Mouse (Mus musculus) forebrain, embryonic 13.5 days (tissue): Measurements from ENCODE around the gene Olfr1450. TPM values are rescaled to one million over a fixed set of nuclear protein-coding genes. Genes with fewer than 3 reads are reported as not detected.
"Not testable (repeated sequence)": the region's sequence is repeated elsewhere in the genome, so short reads cannot be mapped to it uniquely, and the experiment has no call there.

Source experiments
- ATAC-seq: fragments of 200-750 bp; cut with Nextera tagmentation; 2 replicates; pipeline ENCODE4 v1.8.0; 2017
- H3K27ac ChIP-seq: fragments of 300-500 bp; sonication (generic); 2 replicates; pipeline ENCODE4 v1.5.1; 2015; ENCODE audit warnings: inconsistent platforms, mild to moderate bottlenecking, moderate library complexity
- H3K27me3 ChIP-seq: fragments of 300-500 bp; sonication (generic); 2 replicates; pipeline ENCODE4 v1.6.1; 2015; ENCODE audit warnings: mild to moderate bottlenecking, inconsistent platforms
- H3K36me3 ChIP-seq: fragments of 300-500 bp; sonication (generic); 2 replicates; pipeline ENCODE4 v1.6.1; 2015; ENCODE audit warnings: mild to moderate bottlenecking, inconsistent platforms; ENCODE audit not compliant: poor library complexity, severe bottlenecking
- H3K4me1 ChIP-seq: fragments of 300-500 bp; sonication (generic); 2 replicates; pipeline ENCODE4 v1.6.1; 2015; ENCODE audit warnings: inconsistent platforms
- H3K4me2 ChIP-seq: fragments of 300-500 bp; sonication (generic); 2 replicates; pipeline ENCODE4 v1.6.1; 2015; ENCODE audit warnings: inconsistent platforms, mild to moderate bottlenecking, moderate library complexity
- H3K4me3 ChIP-seq: fragments of 300-500 bp; sonication (generic); 2 replicates; pipeline ENCODE4 v1.5.1; 2015; ENCODE audit warnings: mild to moderate bottlenecking, inconsistent platforms
- H3K9ac ChIP-seq: fragments of 300-500 bp; sonication (generic); 2 replicates; pipeline ENCODE4 v1.6.1; 2015; ENCODE audit warnings: mild to moderate bottlenecking, inconsistent platforms
- H3K9me3 ChIP-seq: fragments of 300-500 bp; sonication (generic); replicated peaks from 2 replicates; pipeline ENCODE4 v1.6.1; 2016; ENCODE audit warnings: inconsistent platforms
- WGBS: fragments of 180-500 bp; shearing (Covaris S2); methylation state at CpG from one replicate; pipeline ENCODE4 v1.1.7; 2015; 5-methylcytosine and 5-hydroxymethylcytosine counted together
- polyA plus RNA-seq: library from polyadenylated mRNA; unstranded; fragments of >200 nt; fragmentation: Nextera tagmentation; extraction: Ambion mirVana; gene quantifications from 2 replicates; pipeline ENCODE4 v1.2.1, GENCODE M21; 2015

The Olfr1450 gene
- not detected in 2 replicates for polyA plus RNA-seq

- no peaks in the 10 kb centered on the region for H3K36me3 ChIP-seq
- no peak within 1 kb of the TSS for H3K4me2 ChIP-seq
- H3K4me1 ChIP-seq, result no peaks in the 10 kb centered on the region
- H3K4me3 ChIP-seq, result no peak within 1 kb of the TSS
- H3K27ac ChIP-seq, result no peak within 1 kb of the TSS
- WGBS, result 95% methylated on average over 1 of the region's 1 CpGs
- H3K9ac ChIP-seq, result no peak within 1 kb of the TSS
- H3K9me3 ChIP-seq, result peaks cover 19% of the 10 kb centered on the region; the same call in 1 of the 2 replicates
- H3K27me3 ChIP-seq, result no peaks in the 10 kb centered on the region
- ATAC-seq, result no peak
These were observed at the start of gene Olfr1450 for GRCm38 (mm10) chr19:12949958-12950357. TSS of gene Olfr1450 (plus strand) at chr19:12950258.

GRCm38 (mm10) chr19:12903643-12904042, 46.4 kb upstream of the Olfr1450 start, which contains the start of gene Olfr1447:
TSS of gene Olfr1447 (minus strand) at chr19:12903743.
- H3K27me3 ChIP-seq, result no peaks in the 10 kb centered on the region
- no peak within 1 kb of the TSS for H3K9ac ChIP-seq
- H3K36me3 ChIP-seq, result no peaks in the 10 kb centered on the region
- no peak for ATAC-seq
- no peak within 1 kb of the TSS for H3K4me2 ChIP-seq
- H3K27ac ChIP-seq, result no peak within 1 kb of the TSS
- H3K4me3 ChIP-seq, result no peak within 1 kb of the TSS
- H3K9me3 ChIP-seq, result no peaks in the 10 kb centered on the region
- 92% methylated on average over 1 of the region's 1 CpGs for WGBS
- H3K4me1 ChIP-seq, result no peaks in the 10 kb centered on the region

GRCm38 (mm10) chr19:12924319-12924718, 25.7 kb upstream of the Olfr1450 start, which contains the start of gene Olfr1448:
TSS of gene Olfr1448 (minus strand) at chr19:12924419.
- no peaks in the 10 kb centered on the region for H3K36me3 ChIP-seq
- H3K4me3 ChIP-seq, result no peak within 1 kb of the TSS
- ATAC-seq, result no peak
- no peaks in the 10 kb centered on the region for H3K27me3 ChIP-seq
- H3K27ac ChIP-seq, result no peak within 1 kb of the TSS
- peaks cover 2% of the 10 kb centered on the region for H3K9me3 ChIP-seq
- no peaks in the 10 kb centered on the region for H3K4me1 ChIP-seq
- WGBS, result 80% methylated on average over 1 of the region's 1 CpGs
- no peak within 1 kb of the TSS for H3K4me2 ChIP-seq
- no peak within 1 kb of the TSS for H3K9ac ChIP-seq

GRCm38 (mm10) chr19:12930540-12930939, 19.5 kb upstream of the Olfr1450 start, which contains the start of gene Olfr1449:
TSS of gene Olfr1449 (plus strand) at chr19:12930840.
- ATAC-seq, result no peak
- Histone ChIP-seq H3K4me1 (no peaks in the 10 kb centered on the region), H3K4me3 (no peak within 1 kb of the TSS), H3K9me3 (peaks cover 8% of the 10 kb centered on the region), H3K36me3 (no peaks in the 10 kb centered on the region), H3K4me2 (no peak within 1 kb of the TSS), H3K27ac (no peak within 1 kb of the TSS), H3K27me3 (no peaks in the 10 kb centered on the region), H3K9ac (no peak within 1 kb of the TSS)

- not testable (repeated sequence) for H3K4me2 ChIP-seq, H3K27me3 ChIP-seq, H3K36me3 ChIP-seq, H3K9ac ChIP-seq, H3K4me1 ChIP-seq, H3K4me3 ChIP-seq, H3K27ac ChIP-seq, ATAC-seq
- peaks cover 40% of the 10 kb centered on the region for H3K9me3 ChIP-seq
- 81% methylated on average over 5 of the region's 5 CpGs for WGBS
These were observed 20.0 kb downstream of the Olfr1450 start for GRCm38 (mm10) chr19:12970082-12970481.

- H3K4me1 ChIP-seq, H3K9ac ChIP-seq, H3K4me3 ChIP-seq, H3K27ac ChIP-seq, H3K36me3 ChIP-seq, H3K4me2 ChIP-seq, H3K27me3 ChIP-seq, ATAC-seq: not testable (repeated sequence)
- WGBS, result 93% methylated on average over 4 of the region's 4 CpGs
- H3K9me3 ChIP-seq, result peaks cover 30% of the 10 kb centered on the region
These were observed 42.3 kb downstream of the Olfr1450 start for GRCm38 (mm10) chr19:12992316-12992715.

- 69% methylated on average over 2 of the region's 2 CpGs for WGBS
- Histone ChIP-seq H3K27ac (no peak within 1 kb of the TSS), H3K9me3 (peaks cover 31% of the 10 kb centered on the region), H3K4me3 (no peak within 1 kb of the TSS), H3K36me3 (no peaks in the 10 kb centered on the region), H3K4me1 (no peaks in the 10 kb centered on the region), H3K27me3 (no peaks in the 10 kb centered on the region), H3K9ac (no peak within 1 kb of the TSS), H3K4me2 (no peak within 1 kb of the TSS)
- no peak for ATAC-seq
These were observed 44.7 kb downstream of the Olfr1450 start, which contains the start of gene Olfr1451 for GRCm38 (mm10) chr19:12994714-12995113. TSS of gene Olfr1451 (plus strand) at chr19:12995014.

Other genes starting within 250 kb of the Olfr1450 start
- gene Cntf, start 184.6 kb upstream of the Olfr1450 start, polyA plus RNA-seq, result 1.9 and 2.3 TPM in 2 replicates
- gene Zfp91, start 154.1 kb upstream of the Olfr1450 start, polyA plus RNA-seq, result 16.3 and 16.8 TPM in 2 replicates
- gene Lpxn, start 154.1 kb upstream of the Olfr1450 start, polyA plus RNA-seq, result 0.74 and 0.94 TPM in 2 replicates
- gene Gm5244, start 103.6 kb upstream of the Olfr1450 start, polyA plus RNA-seq, result not detected in 2 replicates
- gene Olfr1444, start 93.0 kb upstream of the Olfr1450 start, polyA plus RNA-seq, result not detected in 2 replicates
- gene Olfr1445, start 66.4 kb upstream of the Olfr1450 start, polyA plus RNA-seq, result not detected in 2 replicates
- not detected in 2 replicates for gene Olfr1446, start 56.7 kb upstream of the Olfr1450 start, polyA plus RNA-seq
- gene Olfr1447, start 46.5 kb upstream of the Olfr1450 start, polyA plus RNA-seq, result not detected in 2 replicates
- not detected in 2 replicates for gene Olfr1448, start 25.8 kb upstream of the Olfr1450 start, polyA plus RNA-seq
- gene Olfr1449, start 19.4 kb upstream of the Olfr1450 start, polyA plus RNA-seq, result not detected in 2 replicates
- not detected in 2 replicates for gene Olfr1451, start 44.8 kb downstream of the Olfr1450 start, polyA plus RNA-seq
- not detected in 2 replicates for gene Olfr1453, start 78.1 kb downstream of the Olfr1450 start, polyA plus RNA-seq
- not detected in 2 replicates for gene Olfr1454, start 110.4 kb downstream of the Olfr1450 start, polyA plus RNA-seq
- not detected in 2 replicates for gene Olfr1457, start 147.6 kb downstream of the Olfr1450 start, polyA plus RNA-seq
- not detected in 2 replicates for gene Olfr1458, start 156.5 kb downstream of the Olfr1450 start, polyA plus RNA-seq
- gene Olfr1459, start 199.3 kb downstream of the Olfr1450 start, polyA plus RNA-seq, result not detected in 2 replicates
- gene Olfr1461, start 212.7 kb downstream of the Olfr1450 start, polyA plus RNA-seq, result not detected in 2 replicates
- gene Olfr1462, start 235.5 kb downstream of the Olfr1450 start, polyA plus RNA-seq, result not detected in 2 replicates